Mouse (Mus musculus) right cerebral cortex, postnatal 14 days (tissue): ENCODE data around the gene Srrm2.

Experiments
- DNase-seq: peaks from one replicate; pipeline ENCODE4 v3.0.0; 2022

Gene Srrm2

GRCm38 (mm10) chr17:23867756-23868155, 77.4 kb downstream of the Srrm2 start, which contains the start of gene Prss21:
TSS of gene Prss21 (plus strand) at chr17:23868056.
- DNase-seq, result no peak

GRCm38 (mm10) chr17:23868513-23868912, 78.2 kb downstream of the Srrm2 start:
- no peak for DNase-seq
